Mouse (Mus musculus) monocyte, adult 2 months (primary cell): ENCODE results near the gene Klhdc8b.
A peak's percentile ranks its signal among the peaks of the same experiment; 100 is the strongest.

Experiments used
- DNase-seq, 2 experiments: peaks; one replicate each; pipeline ENCODE4 v3.0.0; 2022; ENCODE audit warnings: low spot score in 2 of 2, low read depth in 1 of 2

The Klhdc8b gene

DNA sequence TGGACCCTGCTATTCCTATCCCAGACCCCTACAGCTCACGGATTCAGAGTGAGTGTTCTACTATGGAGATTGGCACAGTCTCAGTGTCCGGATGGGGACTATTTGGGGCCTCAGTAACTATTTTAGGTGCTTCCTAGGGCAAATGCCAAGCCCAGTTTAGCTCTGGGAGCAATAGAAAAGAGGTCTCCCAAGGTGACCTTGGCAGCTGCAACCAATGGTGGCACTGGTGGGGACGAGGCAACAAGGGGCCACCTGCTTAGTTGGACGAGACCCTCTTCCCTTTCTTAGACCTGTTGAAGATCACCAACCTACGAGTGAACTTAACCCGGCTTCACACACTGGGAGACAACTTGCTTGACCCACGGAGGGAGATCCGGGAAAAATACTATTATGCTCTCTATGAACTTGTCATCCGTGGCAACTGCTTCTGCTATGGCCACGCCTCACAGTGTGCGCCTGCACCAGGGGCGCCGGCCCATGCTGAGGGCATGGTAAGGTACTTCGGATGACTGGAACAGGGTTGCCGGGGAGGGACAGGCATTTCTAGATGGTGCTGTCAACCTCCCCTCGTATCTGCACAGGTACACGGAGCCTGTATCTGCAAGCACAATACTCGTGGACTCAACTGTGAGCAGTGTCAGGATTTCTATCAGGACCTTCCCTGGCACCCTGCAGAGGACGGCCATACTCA lies 20.3 kb upstream of the Klhdc8b start:
- no peak for DNase-seq

DNA sequence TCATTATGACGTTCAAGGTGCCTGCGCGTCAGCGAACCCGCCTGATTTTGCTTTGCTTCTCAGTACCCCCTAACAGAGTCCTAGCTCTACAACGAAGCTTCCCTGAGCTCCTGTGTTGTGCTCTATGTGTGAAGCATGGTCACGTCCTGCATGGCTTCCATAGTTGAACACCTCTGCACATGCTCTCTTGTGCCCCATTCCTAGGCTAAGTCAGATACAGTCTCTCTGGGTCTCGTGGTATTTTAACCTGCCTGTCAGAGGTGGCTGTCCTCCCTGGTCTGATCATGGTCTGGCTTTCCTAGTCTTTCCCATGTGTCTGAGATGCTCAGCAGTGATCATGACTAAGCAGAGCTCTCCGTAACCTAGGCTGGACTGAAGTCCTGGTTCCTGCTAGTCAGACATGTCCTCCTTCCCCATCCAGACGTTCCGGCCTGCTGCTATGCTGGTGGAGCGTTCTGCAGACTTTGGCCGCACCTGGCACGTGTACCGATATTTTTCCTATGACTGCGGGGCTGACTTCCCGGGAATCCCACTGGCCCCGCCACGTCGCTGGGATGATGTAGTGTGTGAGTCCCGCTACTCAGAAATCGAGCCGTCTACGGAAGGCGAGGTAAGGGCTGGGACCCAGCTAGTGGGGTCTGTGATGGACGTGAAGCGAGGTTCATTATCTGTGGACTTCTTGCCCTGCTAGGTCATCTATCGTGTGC lies 19.6 kb upstream of the Klhdc8b start:
- no peak for DNase-seq

DNA sequence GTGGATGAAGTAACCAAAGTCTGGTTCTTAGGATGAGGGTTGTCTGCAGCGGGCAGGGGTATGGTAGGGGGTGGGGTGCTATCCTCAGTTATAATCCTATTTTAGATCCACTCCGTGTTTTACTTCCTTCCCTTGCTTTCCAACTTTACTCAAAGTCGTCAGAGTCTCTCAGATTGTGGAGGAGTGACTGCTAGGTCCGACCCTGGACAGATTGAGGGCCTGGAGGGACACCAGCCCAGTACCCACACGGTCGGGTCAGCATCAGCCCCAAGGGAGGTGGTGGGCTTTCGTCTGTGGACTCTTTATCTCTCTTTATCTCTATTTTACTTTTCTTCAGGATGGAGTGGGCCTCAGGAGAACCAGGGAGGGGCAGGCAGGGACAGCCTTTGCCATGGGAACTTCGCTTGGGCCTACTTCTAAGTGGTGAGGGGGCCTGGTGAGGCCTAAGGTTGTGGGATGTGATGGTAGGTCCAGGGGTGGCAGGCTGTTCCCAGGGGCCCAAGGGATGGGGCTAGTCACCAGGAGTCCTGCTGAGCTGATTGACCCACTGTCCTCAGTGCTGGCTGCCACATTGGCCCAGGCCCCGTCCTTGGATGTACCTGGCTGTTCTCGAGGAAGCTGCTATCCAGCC lies 18.5 kb upstream of the Klhdc8b start, which contains the start of gene Lamb2:
Gene Lamb2 (plus strand): TSS at position 16 of the 631 bp plus-strand sequence.
- DNase-seq, result no peak

DNA sequence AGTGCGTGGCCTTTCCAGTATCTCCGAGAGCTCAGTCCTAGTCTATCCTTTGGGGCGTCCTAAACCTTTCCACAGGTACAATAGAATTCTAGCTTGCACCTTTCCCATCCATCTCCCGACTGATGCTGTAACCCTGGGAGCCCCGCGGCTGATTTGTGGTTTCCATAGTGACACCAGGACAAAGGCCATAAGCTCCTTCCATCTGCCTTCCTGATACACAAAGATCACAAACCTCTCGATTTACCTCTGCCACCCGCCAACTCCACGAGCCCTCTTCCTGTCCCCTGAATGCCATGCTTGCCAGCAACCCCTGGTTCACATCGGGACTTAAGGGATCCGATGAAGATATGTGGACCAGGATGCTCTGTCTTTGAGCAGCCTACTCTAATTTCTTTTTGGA lies 17.9 kb upstream of the Klhdc8b start:
- DNase-seq, result no peak

DNA sequence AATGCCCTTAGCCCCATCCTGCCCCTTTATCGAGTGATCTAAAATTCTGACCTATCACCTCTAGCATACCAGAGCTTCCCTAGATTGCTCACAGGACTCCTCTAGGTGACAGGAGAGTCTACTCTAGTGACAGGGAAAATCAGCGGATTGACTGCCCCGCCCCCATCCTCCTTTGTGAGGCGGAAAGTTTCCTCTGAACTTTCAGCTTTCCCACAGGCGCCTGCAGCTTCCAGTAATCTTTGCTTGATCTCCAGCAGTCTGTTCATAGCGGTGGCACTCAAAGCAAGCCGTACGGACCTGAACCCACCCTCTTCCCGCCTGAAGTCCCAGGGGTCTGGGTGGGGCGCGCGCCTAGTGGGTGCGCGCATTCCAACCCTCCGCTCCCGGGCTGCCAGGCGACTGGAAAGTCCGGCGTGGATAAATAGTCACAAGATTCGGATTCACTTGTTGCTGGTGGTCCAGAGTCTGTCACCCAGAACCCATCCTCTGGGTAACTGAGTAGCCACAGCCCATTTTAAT lies 17.3 kb upstream of the Klhdc8b start:
- DNase-seq, result no peak

DNA sequence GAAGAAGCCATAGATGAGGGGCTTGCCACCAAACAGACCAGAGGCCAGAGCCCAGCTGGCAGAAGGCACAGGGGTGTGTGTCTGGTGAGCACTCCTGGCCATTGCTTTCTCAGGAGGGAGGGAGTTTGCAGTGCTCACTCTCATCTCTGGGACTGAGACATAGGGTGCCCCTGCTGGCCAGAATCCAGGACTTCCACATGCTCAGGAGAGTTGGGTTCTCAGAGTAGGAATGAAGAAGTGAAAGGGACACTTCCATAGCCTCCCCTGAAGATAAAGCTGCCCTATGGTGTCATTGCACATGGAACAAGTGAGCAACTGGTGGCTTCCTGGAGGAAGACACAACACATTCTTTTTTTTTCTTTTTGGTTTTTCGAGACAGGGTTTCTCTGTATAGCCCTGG lies 13.1 kb upstream of the Klhdc8b start:
- no peak for DNase-seq

DNA sequence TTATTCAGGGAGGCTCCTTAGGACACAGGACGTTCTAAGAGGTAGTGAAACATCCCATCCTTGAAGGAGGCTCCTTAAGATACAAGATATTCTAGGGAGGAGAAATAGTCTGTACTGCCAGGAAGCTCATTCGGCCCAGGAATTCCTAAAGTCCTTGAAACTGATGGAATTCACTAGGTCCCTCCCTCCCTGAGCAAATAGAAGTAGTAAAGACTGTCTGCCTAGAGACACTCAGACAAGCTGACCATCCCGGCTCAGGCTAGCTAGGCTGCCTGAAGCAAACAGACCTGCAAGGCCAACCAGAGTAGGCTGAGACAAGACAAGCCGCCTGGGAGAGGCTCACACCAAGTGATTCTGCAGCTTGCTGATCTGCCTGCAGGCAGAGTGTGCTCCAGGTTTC lies 8.5 kb upstream of the Klhdc8b start:
- no peak for DNase-seq

DNA sequence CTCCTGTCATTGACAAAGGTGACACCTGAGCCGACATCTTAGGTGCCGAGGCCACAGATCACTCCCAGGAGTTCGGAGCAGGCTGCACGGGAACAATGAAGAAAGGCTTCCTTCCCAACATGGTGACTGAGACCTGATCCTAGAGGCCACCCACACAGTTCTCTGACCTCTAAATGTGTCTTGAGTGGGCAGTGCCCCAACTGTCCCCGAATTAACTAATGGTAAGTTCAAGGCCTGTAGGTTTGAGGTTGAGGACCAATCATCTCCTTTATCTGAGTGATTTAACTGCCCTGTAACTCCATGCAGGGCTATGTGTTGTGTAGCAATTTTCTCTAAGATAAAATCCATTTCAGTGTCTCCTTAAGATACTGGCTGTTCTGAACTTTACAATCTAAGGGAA lies 8.0 kb upstream of the Klhdc8b start:
- DNase-seq, result no peak

DNA sequence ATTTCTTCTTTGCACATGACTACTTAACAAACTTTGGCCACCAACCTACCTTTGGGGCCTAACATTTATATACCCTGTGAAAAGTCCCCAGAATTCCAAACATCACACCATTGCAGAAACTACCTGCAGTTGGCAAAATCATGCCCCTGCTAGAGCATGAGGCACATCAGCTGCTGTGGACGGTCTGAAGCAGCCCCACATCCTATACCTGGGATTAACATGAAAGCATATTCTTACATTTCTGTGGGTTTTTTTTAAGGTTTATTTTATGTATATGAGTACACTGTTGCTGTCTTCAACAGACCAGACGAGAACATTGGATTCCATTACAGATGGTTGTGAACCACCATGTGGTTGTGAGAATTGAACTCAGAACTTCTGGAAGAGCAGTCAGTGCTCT lies 4.8 kb upstream of the Klhdc8b start:
- DNase-seq, result no peak

DNA sequence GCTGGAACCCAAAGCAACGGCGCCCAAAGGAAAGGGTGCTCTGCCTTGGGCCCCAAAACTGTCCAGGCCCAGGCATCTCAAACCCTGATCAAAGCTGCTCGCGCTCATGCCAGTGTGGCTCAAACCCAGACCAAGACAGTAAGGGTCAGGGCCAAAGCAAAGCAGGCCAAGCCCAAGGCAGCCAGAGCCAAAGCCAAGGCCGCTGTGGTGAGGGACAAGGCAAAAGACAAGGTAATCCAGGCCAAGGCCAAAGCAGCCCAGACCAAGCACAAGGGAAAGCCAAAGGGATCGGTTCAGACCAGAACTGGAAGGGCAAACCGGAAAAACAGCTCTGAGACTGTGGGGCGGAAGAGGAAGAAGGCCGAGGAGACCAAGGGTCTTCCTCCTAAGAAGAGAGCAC lies 2.3 kb upstream of the Klhdc8b start:
- DNase-seq, result no peak

DNA sequence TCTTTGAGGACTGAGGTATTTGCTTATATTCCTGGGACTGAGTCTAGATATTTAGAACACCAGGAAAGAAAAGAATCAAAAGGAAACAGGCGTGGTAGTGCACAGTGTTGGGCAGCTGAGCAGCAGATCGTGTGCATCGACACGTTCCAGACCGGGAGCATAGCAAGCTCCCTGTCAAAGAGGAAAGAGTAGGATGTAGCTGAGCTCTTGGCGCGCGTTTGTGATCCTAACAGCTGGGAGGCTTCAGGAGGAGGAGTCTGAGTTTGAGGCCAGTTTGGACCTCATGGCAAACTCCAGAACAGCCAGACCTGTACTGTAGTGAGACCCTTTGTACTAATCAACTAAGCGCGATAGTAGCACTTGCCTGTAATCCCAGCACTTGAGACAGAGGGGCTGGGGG lies 811 bp upstream of the Klhdc8b start:
- DNase-seq, result no peak

DNA sequence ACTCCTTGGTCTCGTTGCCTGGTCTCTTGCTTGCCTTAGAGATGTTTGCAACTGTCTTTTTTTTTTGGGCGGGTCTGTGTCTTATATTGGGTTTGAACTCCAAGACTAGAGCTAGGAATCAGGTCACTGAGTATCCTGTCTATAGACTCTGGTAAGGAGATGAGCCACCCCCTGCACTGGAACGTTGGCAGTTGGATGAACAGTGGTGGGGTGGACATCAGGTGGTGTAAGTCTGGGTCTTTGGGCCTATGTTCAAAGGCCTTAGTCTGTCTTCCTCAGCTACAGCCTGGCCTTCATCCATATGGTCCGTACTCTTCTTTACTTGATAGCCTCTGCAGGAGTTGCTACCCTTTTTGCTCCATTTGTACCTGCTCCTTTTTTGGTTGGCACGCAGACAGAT lies 294 bp upstream of the Klhdc8b start:
- DNase-seq, result no peak

DNA sequence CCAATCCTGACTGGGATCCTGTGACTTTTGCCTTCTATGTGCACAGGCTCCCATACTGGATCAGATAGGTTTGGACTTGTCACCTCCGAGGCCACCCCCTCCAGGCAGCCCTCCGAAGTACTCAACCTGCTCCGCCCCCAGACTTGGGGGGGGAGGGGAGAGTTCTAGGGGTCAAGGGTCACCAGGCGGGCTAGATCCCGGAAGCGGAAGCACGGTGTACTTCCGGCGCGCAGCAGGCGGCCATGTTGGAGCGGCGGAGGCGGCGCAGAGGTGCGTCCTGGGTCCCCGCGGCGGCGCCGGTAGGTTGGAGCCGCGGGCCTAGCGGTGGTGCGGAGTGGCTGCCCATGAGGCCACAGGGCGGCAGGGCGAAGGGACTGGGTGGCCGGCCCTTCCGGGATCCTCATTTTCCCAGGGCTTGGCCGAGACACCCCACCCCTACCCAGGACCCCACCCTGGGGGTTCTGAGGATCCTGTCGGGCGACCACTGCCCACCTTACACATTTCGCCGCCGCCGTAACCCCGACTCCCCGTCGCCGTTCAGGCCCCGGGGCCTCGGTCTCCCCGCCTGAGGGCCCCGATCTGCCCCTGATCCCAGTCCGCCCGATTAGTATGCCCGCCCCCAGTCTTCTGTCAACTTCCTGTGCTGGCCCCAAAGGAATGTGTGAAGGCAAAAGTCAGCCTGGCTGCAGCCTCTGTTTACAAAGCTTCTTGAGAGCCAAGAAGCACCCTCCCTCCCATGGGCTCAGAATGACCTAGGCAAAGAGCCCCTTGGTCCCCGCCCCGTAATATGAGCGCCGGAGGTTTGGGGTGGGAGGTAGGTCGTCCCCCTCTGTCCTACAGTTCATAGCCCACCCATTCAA lies 832 bp downstream of the Klhdc8b start, which contains the start of gene Ccdc71:
Gene Ccdc71 (plus strand): TSS at position 209 of the 860 bp plus-strand sequence.
- peak; percentile 43 to 64 for DNase-seq

DNA sequence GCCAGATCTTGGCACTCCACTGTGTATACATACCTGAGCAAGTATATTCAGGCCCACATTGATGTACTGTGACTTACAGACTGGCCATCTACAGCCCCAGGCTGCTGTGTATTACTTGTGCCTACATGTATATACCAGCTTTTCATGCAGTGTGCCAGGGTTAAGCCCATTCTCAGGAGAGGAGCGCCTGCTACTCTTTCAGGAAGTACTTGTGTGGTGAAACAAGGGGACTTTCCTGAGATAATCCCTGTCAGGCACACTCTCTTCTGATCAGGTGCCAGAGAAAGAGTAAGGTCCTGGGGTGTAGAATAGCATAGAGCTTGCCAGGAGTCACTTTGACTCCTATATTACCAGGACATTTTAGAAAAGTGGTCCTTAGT lies 1.5 kb downstream of the Klhdc8b start:
- DNase-seq, result peak in 1 of 2 experiments; percentile 14

DNA sequence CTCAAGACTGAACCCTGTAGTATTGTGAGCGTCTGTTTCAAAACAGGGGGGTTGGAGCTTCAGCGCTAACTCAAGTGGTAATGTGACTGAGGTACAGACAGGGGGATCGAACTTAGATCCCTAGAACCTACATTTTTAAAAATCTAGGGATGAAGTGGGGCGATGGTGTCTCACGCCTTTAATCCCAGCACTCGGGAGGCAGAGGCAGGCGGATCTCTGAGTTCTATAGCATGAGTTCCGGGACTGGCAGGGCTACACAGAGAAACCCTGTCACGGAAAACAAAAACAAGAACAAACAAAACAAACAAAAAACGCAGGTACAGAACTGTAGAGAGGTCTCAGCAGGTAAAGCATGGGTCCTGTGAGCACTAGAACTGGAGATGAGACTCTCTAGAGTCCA lies 4.4 kb downstream of the Klhdc8b start:
- DNase-seq, result no peak

DNA sequence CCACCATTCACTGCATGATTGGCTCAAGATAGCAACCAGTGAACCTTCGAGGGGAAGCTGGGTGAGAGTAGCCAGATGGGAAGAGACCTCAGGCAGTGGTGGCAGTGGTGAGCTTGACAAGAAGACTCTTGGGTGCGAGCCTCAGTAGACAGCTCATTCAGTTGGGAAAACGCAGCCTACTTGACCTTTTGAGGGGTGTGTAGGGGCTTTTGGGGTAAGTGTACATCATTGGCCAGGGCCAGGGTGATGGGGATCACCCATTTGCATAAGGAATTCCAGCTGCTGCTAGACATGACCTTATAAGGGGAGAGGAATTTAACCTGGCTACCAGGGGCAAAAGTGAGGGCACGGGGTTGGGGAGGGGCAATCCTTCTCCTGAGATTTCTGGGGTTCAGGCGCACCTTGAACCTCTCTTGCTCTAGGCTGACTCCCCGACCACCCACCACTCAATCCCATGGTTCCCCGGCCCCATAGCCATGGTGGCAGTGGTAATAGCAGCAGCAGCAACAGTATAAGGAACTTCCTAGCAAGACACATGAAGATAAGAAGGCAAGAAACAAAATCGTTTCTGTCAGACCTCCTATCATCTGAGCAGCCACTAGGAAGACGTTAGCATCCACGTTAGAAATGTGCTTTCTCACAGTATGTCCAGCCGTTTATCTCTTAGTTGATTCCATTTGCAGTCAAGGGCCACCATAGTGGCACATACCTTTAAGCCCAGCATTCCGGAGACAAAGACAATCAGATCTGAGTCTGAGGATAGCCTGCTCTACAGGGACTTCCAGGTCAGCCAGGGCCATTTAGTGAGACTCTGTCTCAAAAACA lies 5.4 kb downstream of the Klhdc8b start:
- no peak for DNase-seq

DNA sequence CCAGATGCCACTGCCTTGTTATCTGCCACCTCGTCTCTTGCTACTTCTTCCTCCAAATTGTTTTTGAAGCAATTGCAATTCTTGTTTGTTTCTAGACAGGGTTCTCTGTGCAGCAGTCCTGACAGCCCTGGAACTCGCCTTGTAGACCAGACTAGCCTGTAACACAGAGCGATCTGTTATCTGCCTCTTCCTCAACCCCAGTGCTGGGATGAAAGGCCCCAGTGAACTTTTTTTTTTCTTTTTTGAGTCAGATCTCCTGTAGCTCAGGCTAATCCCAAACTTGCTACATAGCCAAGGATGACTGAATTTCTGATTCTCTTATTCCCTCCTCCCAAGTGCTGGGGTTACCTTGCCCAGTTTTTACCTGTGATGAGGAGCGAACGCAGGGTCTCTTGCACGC lies 7.0 kb downstream of the Klhdc8b start:
- no peak for DNase-seq

DNA sequence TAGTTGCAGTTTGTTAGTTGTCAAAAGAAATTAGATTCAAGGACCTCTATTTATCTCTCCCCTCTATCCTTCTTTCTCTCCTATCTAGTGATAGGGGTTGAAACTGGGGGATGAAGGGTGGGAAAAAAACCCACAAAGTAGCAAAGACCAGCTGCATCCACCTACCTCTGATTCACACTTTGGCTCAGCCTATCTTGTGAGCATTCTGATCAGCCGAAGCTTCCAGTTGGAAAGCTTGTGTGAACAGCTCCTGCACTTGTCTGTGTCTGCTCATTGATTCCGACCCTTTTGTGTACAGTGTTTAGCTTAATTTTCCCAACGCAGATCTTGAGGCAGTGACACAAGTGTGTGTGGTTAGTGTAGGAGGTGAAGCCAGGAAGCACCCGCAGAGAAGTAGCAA lies 7.9 kb downstream of the Klhdc8b start:
- DNase-seq, result no peak

DNA sequence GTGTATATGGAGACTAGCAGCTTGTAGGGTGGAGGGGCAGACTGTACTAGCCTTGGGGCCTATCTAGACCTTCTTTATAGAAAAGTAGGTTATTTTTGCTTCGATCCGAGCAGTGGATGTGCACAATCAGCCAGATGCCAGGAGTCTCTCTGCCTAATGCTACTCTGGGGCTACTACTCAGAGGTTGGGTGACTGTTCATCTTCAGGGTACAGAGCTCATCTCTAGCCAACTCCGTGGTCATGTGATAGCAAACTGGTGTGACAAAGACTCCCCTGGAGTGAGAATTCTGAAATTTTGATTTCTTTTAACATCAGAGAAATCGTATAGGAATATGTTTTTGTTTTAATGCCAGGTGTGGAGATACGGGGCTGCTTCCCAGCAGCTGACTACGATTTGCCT lies 8.5 kb downstream of the Klhdc8b start:
- DNase-seq, result no peak

DNA sequence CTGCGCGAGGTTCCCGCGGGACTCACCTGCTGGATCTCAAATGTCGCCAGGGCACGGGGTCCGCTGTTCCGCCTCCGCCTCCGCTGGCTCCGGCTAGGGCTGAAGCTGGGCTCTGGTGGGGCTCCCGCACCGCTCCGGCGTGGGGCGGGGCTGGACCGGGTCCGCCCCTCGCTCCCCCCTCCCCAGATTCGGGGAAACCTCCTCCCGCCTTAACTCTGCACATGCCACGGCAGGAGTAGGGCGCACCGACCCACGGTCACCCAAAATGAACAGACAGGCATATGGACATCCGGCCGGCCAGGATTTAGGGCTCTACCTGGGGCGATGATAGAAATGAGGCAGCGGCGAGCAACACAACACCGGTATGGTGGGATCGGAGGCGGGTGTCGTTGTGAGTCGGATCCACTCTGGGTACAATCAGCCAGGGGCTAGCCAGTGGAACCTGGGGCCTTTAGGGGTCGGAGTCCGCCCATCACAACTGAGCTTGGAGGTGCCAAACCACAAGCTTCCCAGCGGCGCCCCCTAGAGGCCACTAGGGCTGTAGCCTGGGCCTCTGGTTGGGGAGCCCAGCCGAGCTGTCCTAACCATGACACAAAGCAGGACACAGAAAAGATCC lies 9.0 kb downstream of the Klhdc8b start:
- DNase-seq, result peak in 1 of 2 experiments; percentile 61
